Mouse (Mus musculus) monocyte, adult 59 days (primary cell): Measurements from ENCODE around the gene Usp47. TPM values are rescaled to one million over a fixed set of nuclear protein-coding genes. Genes with fewer than 3 reads are reported as not detected.

Experiments
- total RNA-seq, 2 experiments: library from RNA; stranded (reverse); gene quantifications; one replicate each; pipeline ENCODE4 v1.2.4; 2023

Usp47 gene
- total RNA-seq, result 10 to 100 TPM; 63.0 to 66.6 TPM

DNA sequence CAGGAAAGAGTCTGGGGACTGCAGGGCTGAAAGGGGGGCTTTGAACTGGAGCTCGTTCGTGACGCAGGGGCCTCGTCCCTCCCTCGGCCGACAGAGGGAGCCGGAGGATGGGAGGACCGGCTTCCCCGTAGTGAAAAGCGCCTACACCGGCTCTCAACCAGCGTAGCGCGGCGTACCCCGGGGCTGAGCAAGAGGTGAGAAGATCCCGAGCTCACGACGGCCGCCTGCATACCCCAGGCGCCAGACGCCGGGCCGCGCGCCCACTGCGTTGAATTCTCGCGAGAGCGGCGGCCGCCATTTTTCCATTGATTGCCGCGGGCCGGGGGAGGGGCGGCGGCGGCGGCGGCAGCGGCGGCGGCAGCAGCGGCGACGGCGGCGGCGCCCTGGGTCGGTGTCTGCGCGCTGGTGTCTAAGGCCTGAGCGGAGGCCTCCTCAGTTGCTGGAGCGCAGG is at the start of gene Usp47:
Gene Usp47 (plus strand): TSS at position 355 of the 451 bp plus-strand sequence.

DNA sequence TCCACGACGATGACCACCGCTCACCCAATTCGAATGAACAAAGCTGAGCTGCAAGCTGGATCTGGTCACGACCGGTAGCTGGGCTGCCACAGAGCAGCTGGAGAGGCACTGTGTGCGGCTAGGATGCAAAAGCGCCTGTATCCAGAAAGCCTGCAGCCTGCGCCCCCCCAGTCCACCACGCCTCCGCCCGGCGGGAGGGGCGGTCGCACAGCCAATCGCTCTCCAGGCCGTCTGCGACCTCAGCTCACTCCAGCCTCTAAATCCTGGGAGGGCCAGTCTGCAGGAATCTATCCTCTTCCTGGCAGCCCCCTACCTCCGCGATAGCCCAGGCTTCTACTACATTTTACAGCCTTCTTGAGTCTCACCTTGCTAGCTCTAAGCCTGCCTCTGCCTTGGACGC is 135.6 kb downstream of the Usp47 start, which contains the start of gene Dkk3:
Gene Dkk3 (minus strand): TSS at position 116 of the 400 bp plus-strand sequence.

Other genes starting within 250 kb of the Usp47 start
- not detected for gene Galnt18, start 243.5 kb upstream of the Usp47 start, total RNA-seq
- under 1 TPM; 0.24 TPM for gene Dkk3, start 135.6 kb downstream of the Usp47 start, total RNA-seq
- 10 to 100 TPM in 1 of 2 experiments, 1 to 10 TPM in 1; 8.7 to 10.5 TPM for gene Mical2, start 202.4 kb downstream of the Usp47 start, total RNA-seq